Mouse (Mus musculus): ENCODE measurements at regions not wholly inside any gene's neighbourhood (a gene's known extent, or its start where the extent isn't known, plus 50 kb on each side); places are given as distances from the start of the nearest gene placed in this dataset.

- H3K4me1 ChIP-seq: no peaks in the 10 kb centered on the region
- WGBS: 81% methylated on average over 5 of the region's 5 CpGs
- H3K4me3 ChIP-seq: no peak overlapping the region
- no peak overlapping the region for H3K27ac ChIP-seq
- no peaks in the 10 kb centered on the region for H3K27me3 ChIP-seq
- no peaks in the 10 kb centered on the region for H3K36me3 ChIP-seq
- H3K4me2 ChIP-seq (replicated peaks): no peak overlapping the region
- ATAC-seq (ENCODE audit: insufficient number of reproducible peaks, insufficient read depth, low FRiP score, low TSS enrichment): no peak
- H3K9ac ChIP-seq: no peak overlapping the region
- no peaks in the 10 kb centered on the region for H3K9me3 ChIP-seq
These were observed 80.0 kb downstream of the Tbx4 start for GRCm38 (mm10) chr11:85966207-85966606.

GRCm38 (mm10) chr11:85970287-85970686, 84.1 kb downstream of the Tbx4 start:
- Histone ChIP-seq H3K27ac (no peak overlapping the region), H3K4me1 (no peaks in the 10 kb centered on the region), H3K9ac (no peak overlapping the region), H3K4me3 (no peak overlapping the region), H3K36me3 (no peaks in the 10 kb centered on the region), H3K4me2 (replicated peaks) (no peak overlapping the region), H3K9me3 (no peaks in the 10 kb centered on the region), H3K27me3 (no peaks in the 10 kb centered on the region)
- 59% methylated on average over 2 of the region's 2 CpGs for WGBS
- no peak for ATAC-seq (ENCODE audit: insufficient number of reproducible peaks, insufficient read depth, low FRiP score, low TSS enrichment)

- ATAC-seq (ENCODE audit: insufficient number of reproducible peaks, insufficient read depth, low FRiP score, low TSS enrichment): no peak
- Histone ChIP-seq H3K27me3 (no peaks in the 10 kb centered on the region), H3K27ac (no peak overlapping the region), H3K9me3 (no peaks in the 10 kb centered on the region), H3K36me3 (no peaks in the 10 kb centered on the region), H3K9ac (no peak overlapping the region), H3K4me3 (no peak overlapping the region), H3K4me1 (no peaks in the 10 kb centered on the region), H3K4me2 (replicated peaks) (no peak overlapping the region)
- WGBS: 23% methylated on average over 7 of the region's 7 CpGs
These were observed 86.2 kb downstream of the Tbx4 start for GRCm38 (mm10) chr11:85972385-85972784.

- no peak for ATAC-seq (ENCODE audit: insufficient number of reproducible peaks, insufficient read depth, low FRiP score, low TSS enrichment)
- Histone ChIP-seq H3K4me2 (replicated peaks) (no peak overlapping the region), H3K9me3 (no peaks in the 10 kb centered on the region), H3K4me1 (no peaks in the 10 kb centered on the region), H3K9ac (no peak overlapping the region), H3K27me3 (no peaks in the 10 kb centered on the region), H3K4me3 (no peak overlapping the region), H3K36me3 (no peaks in the 10 kb centered on the region), H3K27ac (no peak overlapping the region)
- WGBS: 52% methylated on average over 5 of the region's 5 CpGs
These were observed 87.5 kb downstream of the Tbx4 start for GRCm38 (mm10) chr11:85973736-85974135.

GRCm38 (mm10) chr11:85976693-85977434, 90.6 kb downstream of the Tbx4 start:
- Histone ChIP-seq H3K9ac (no peak overlapping the region), H3K4me1 (peaks cover 6% of the 10 kb centered on the region; the same call in 1 of the 2 replicates), H3K9me3 (no peaks in the 10 kb centered on the region), H3K4me2 (replicated peaks) (no peak overlapping the region), H3K36me3 (no peaks in the 10 kb centered on the region), H3K27ac (no peak overlapping the region), H3K27me3 (no peaks in the 10 kb centered on the region), H3K4me3 (no peak overlapping the region)
- 84% methylated on average over 18 of the region's 18 CpGs for WGBS
- ATAC-seq (ENCODE audit: insufficient number of reproducible peaks, insufficient read depth, low FRiP score, low TSS enrichment): no peak

GRCm38 (mm10) chr11:85980388-85980787, 94.2 kb downstream of the Tbx4 start:
- Histone ChIP-seq H3K4me2 (replicated peaks) (no peak overlapping the region), H3K27ac (no peak overlapping the region), H3K36me3 (no peaks in the 10 kb centered on the region), H3K9me3 (no peaks in the 10 kb centered on the region), H3K4me1 (peaks cover 6% of the 10 kb centered on the region; the same call in 1 of the 2 replicates), H3K4me3 (no peak overlapping the region), H3K27me3 (no peaks in the 10 kb centered on the region), H3K9ac (no peak overlapping the region)
- 70% methylated on average over 11 of the region's 11 CpGs for WGBS
- ATAC-seq (ENCODE audit: insufficient number of reproducible peaks, insufficient read depth, low FRiP score, low TSS enrichment): no peak

GRCm38 (mm10) chr11:85981561-85981960, 95.3 kb downstream of the Tbx4 start:
- ATAC-seq (ENCODE audit: insufficient number of reproducible peaks, insufficient read depth, low FRiP score, low TSS enrichment): no peak
- WGBS: 86% methylated on average over 4 of the region's 4 CpGs
- H3K27ac ChIP-seq: no peak overlapping the region
- H3K36me3 ChIP-seq: no peaks in the 10 kb centered on the region
- no peaks in the 10 kb centered on the region for H3K9me3 ChIP-seq
- peaks cover 6% of the 10 kb centered on the region; the same call in 1 of the 2 replicates for H3K4me1 ChIP-seq
- H3K4me2 ChIP-seq (replicated peaks): no peak overlapping the region
- no peaks in the 10 kb centered on the region for H3K27me3 ChIP-seq
- no peak overlapping the region for H3K4me3 ChIP-seq
- no peak overlapping the region for H3K9ac ChIP-seq

- Histone ChIP-seq H3K4me1 (peaks cover 11% of the 10 kb centered on the region), H3K9ac (no peak overlapping the region), H3K27me3 (no peaks in the 10 kb centered on the region), H3K4me3 (no peak overlapping the region), H3K36me3 (no peaks in the 10 kb centered on the region), H3K9me3 (no peaks in the 10 kb centered on the region), H3K27ac (no peak overlapping the region), H3K4me2 (replicated peaks) (no peak overlapping the region)
- 86% methylated on average over 8 of the region's 8 CpGs for WGBS
- no peak for ATAC-seq (ENCODE audit: insufficient number of reproducible peaks, insufficient read depth, low FRiP score, low TSS enrichment)
These were observed 100.1 kb downstream of the Tbx4 start for GRCm38 (mm10) chr11:85986338-85986737.

GRCm38 (mm10) chr11:85987181-85987580, 101.0 kb downstream of the Tbx4 start:
- Histone ChIP-seq H3K36me3 (no peaks in the 10 kb centered on the region), H3K4me3 (no peak overlapping the region), H3K27ac (no peak overlapping the region), H3K9me3 (no peaks in the 10 kb centered on the region), H3K27me3 (no peaks in the 10 kb centered on the region), H3K4me2 (replicated peaks) (no peak overlapping the region), H3K4me1 (peaks cover 11% of the 10 kb centered on the region), H3K9ac (no peak overlapping the region)
- ATAC-seq (ENCODE audit: insufficient number of reproducible peaks, insufficient read depth, low FRiP score, low TSS enrichment): no peak
- 97% methylated on average over 2 of the region's 2 CpGs for WGBS

- no peak for ATAC-seq (ENCODE audit: insufficient number of reproducible peaks, insufficient read depth, low FRiP score, low TSS enrichment)
- H3K36me3 ChIP-seq: no peaks in the 10 kb centered on the region
- H3K9me3 ChIP-seq: no peaks in the 10 kb centered on the region
- no peak overlapping the region for H3K9ac ChIP-seq
- peaks cover 11% of the 10 kb centered on the region for H3K4me1 ChIP-seq
- 17% methylated on average over 10 of the region's 10 CpGs for WGBS
- H3K4me2 ChIP-seq (replicated peaks): peak overlapping the region; percentile 41
- no peak overlapping the region for H3K27ac ChIP-seq
- no peaks in the 10 kb centered on the region for H3K27me3 ChIP-seq
- H3K4me3 ChIP-seq: 0 out of 2 replicates have a peak overlapping the region, but pooled peaks have one; percentile 6
These were observed 103.3 kb downstream of the Tbx4 start for GRCm38 (mm10) chr11:85989536-85989935.

GRCm38 (mm10) chr11:85989940-85990493, 103.8 kb downstream of the Tbx4 start:
- Histone ChIP-seq H3K4me2 (replicated peaks) (peak overlapping the region; percentile 41), H3K4me3 (peak overlapping the region; percentile 6; the same call in 1 of the 2 replicates), H3K27me3 (no peaks in the 10 kb centered on the region), H3K36me3 (no peaks in the 10 kb centered on the region), H3K9ac (no peak overlapping the region), H3K27ac (no peak overlapping the region), H3K4me1 (peaks cover 14% of the 10 kb centered on the region), H3K9me3 (no peaks in the 10 kb centered on the region)
- ATAC-seq (ENCODE audit: insufficient number of reproducible peaks, insufficient read depth, low FRiP score, low TSS enrichment): no peak
- 10% methylated on average over 12 of the region's 12 CpGs for WGBS

Measured in embryonic facial prominence, embryonic 12.5 days (tissue).